Mouse (Mus musculus): ENCODE results near the gene Bend4. TPM values are rescaled to one million over a fixed set of nuclear protein-coding genes. Genes with fewer than 3 reads are reported as not detected.

Gene Bend4
- polyA plus RNA-seq (2012; rRNA removed; ENCODE audit: low replicate concordance): 0.49 and 1.0 TPM in 2 replicates

GRCm38 (mm10) chr5:67427443-67428360 is at the start of gene Bend4:
Gene Bend4 (minus strand): TSS chr5:67428310.

Other genes starting within 250 kb of the Bend4 start
- 126 and 138 TPM in 2 replicates for gene Tmem33, start 167.7 kb downstream of the Bend4 start, polyA plus RNA-seq (2012; rRNA removed; ENCODE audit: low replicate concordance)
- 26.3 and 28.3 TPM in 2 replicates for gene Slc30a9, start 121.4 kb downstream of the Bend4 start, polyA plus RNA-seq (2012; rRNA removed; ENCODE audit: low replicate concordance)
- gene Shisa3, start 179.6 kb upstream of the Bend4 start, polyA plus RNA-seq (2012; rRNA removed; ENCODE audit: low replicate concordance): 1.4 and 1.8 TPM in 2 replicates

Measured in subcutaneous adipose tissue, adult 2 months (tissue).